Mouse (Mus musculus): Measurements from ENCODE around the gene Igdcc3.

Igdcc3 gene

DNA sequence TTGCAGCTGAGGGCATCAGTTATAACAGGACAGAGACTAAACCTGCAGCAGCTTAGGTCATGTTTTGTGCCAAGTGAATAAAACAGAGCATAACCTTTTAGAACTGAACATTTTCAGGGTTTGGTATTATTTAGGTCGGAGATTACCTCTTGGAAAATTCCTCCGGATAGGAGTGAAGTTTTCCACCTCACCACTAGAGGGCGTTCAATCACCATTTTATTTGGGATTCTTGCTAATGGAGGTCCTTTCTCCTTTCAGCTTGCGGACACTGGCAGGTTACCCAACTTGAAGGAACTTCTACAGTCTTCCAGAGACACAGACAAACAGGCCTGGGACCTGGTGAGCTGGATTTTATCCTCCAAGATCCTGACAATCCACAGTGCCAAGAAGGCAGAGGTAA, 84.8 kb downstream of the Igdcc3 start:
- in situ Hi-C loops (cut with MboI; ENCODE audit: unreplicated experiment in 2 of 2) = loop anchor here in 1 of 2 experiments (5.0 to 10.0 kb wide), 2 partner anchors 52 to 199 kb away; partner anchors contain the start of gene Slc51b

DNA sequence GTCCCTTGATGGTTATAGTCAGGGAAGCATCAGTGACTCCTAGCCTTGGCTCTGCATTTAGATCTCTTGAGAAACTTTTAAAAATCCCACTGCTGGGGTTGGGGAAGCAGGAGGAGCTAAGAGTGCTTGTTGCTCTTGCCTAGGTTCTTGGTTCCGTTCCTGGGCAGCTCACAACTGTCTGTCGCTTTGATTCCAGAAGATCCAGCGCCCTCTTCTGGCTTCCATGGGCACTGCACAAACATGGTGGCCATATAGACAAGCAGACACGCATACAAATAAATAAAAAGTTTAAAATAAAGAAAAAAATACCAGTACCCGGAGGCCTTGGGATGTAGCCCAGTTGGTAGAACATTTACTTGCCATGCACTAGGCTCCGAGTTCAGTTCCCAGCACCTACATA, 89.3 kb downstream of the Igdcc3 start:
- in situ Hi-C loops (cut with MboI; ENCODE audit: unreplicated experiment in 2 of 2) = no loop called here

DNA sequence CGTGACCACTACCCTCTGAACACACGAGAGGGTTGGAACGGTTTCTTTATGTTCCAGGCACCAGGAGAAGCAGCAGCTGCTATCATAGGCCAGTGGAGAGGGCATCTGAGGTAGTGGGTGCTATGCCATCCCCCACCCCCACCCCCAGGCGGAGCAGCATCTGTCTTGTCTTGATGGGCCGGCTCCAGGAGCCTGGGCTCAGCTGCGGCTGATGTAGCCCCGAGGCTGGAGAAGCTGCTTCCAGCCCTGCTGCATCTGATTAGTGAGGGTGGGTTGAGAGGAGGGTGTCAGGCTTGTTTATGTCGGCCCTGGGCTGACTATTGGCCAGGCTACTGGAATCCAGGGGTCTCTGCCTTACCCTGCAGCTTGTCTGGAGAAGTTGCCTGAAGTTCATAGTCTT, 90.3 kb downstream of the Igdcc3 start:
- in situ Hi-C loops (cut with MboI; ENCODE audit: unreplicated experiment in 2 of 2) = no loop called here

DNA sequence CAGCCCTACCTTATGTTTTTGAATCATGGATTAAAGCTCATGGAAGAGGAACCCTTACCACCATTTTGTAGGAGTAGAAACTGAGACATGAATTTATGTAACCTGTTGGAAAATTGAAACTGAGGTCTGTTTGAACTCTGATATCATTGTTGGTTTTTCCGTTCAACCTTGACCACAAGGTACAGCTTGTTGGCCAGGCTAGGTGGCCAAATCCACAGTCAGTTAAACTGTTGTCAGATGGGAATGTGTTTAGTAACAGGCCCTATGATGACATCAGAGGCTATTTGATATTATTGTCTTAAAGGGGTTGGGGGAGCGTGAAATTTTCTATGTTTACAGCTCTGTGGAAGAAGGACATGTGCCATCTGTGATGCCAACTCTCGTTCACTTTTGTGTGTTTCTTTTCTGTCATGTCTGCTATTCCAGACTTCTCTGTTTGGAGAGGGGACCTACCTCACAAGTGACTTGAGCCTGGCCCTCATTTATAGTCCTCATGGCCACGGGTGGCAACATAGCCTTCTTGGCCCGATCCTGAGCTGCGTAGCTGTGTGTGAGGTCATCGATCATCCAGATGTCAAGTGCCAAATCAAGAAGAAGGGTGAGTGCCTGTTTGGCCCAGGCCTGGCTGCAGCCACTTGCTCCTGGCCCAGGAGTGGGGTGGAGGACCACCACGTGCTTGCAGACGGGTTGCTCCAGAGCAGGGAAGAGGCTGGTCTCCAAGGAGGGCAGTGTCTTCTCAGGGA, 92.4 kb downstream of the Igdcc3 start:
- in situ Hi-C loops (cut with MboI; ENCODE audit: unreplicated experiment in 2 of 2) = no loop called here

GRCm38 (mm10) chr9:65234734-65235133, 93.7 kb downstream of the Igdcc3 start:
- in situ Hi-C loops (cut with MboI; ENCODE audit: unreplicated experiment in 2 of 2) = loop anchor here in 1 of 2 experiments (5.0 kb wide), 1 partner anchor 43 kb away; no protein-coding TSS in a partner anchor
